Mouse (Mus musculus): ENCODE measurements around the gene Srp68. TPM values are rescaled to one million over a fixed set of nuclear protein-coding genes. Genes with fewer than 3 reads are reported as not detected.

The Srp68 gene
- 96.1 and 106 TPM in 2 replicates for polyA plus RNA-seq (2016; fragmentation: Nextera tagmentation; extraction: Ambion mirVana)

DNA sequence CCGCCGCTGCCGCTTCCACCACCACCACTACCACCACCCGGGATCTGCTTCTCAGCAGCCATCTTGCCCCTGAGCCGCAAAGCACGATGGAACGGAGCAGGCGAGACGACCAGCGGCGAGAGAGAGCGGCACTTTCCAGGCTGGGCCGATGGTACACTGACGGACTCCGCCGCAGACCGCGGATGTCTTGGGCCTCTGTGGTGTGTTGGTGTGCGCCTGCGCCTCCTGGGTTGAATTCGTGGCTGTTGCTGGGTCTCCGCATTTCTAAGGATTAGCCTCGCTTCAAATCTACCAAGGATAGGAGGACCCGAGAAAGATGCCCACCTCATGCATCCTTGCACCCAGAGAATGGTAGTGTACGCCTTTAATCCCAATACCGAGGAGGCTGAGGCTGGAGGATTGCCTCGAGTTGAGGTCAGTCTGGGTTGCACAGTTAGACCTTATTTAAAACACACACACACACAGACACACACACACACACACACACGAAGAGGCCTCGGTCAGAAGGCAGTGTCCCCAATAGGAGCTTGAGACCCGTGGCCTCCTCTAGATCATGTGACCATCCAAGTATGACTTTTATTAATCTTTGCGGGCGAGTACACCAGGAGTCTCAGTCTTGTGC is at the start of gene Srp68:
Gene Srp68 (minus strand): TSS at position 173 of the 622 bp plus-strand sequence.
- Histone ChIP-seq H3K4me1 (peaks cover 28% of the 10 kb centered on the region), H3K27me3 (ENCODE audit: low read depth, poor library complexity, severe bottlenecking) (no peaks in the 10 kb centered on the region), H3K36me3 (peaks cover 35% of the 10 kb centered on the region), H3K27ac (replicated peaks) (peak within 1 kb of the TSS; percentile 93), H3K9me3 (replicated peaks) (no peaks in the 10 kb centered on the region), H3K4me3 (peak within 1 kb of the TSS; percentile 97)
- DNase-seq (ENCODE audit: low spot score) = peak; percentile 94
- 5% methylated on average over 32 of the region's 32 CpGs for WGBS

DNA sequence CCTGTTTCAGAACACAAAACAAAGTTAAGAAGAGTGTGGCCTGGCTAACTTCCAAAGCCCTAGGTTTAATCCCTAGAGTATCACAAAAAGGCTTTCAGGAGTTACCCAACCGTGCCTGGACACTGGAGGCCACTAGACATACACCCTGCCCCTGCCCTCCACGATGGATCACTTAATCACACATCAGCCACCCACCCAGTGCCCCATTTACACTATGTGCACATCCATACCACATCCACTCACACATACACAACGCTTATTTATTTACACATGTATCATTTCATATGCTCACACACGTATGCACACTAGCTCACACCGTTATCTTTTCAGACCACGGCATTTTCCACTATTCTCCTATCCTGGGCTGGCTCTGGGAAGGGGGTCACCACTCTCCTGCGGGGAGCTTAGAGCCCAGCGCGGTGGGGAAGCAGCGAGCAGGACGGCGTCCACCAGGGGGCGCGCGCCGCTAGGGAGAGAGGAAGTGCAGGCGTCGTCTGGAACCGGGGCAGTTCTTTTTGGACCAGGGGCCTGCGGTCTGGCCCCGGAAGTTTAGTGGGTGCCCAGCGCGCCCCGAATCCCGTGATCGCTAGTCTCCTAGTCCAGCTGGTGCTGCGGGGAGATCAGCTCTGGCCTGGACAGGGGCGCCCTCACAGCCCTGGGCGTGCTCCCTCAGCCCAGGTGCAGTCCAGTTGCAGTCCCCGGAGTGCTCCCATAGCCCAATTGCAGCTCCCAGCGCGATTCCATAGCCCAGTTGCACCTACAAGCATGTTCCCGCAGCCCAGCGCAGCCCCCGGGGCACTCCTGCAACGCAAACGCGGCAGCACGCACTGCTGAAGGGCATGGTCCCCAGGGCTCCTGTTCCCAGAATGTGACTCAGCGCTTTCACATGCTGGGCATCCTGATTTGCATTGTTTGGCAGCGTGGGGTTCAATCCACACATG is 45.0 kb upstream of the Srp68 start:
- WGBS = 2% methylated on average over 41 of the region's 41 CpGs
- DNase-seq (ENCODE audit: low spot score) = peak; percentile 88
- no peaks in the 10 kb centered on the region for H3K36me3 ChIP-seq
- peak overlapping the region; percentile 60 for H3K4me3 ChIP-seq
- peaks cover 48% of the 10 kb centered on the region for H3K27me3 ChIP-seq (ENCODE audit: low read depth, poor library complexity, severe bottlenecking)
- peak overlapping the region; percentile 87 for H3K27ac ChIP-seq (replicated peaks)
- H3K9me3 ChIP-seq (replicated peaks) = no peaks in the 10 kb centered on the region
- peaks cover 29% of the 10 kb centered on the region for H3K4me1 ChIP-seq

DNA sequence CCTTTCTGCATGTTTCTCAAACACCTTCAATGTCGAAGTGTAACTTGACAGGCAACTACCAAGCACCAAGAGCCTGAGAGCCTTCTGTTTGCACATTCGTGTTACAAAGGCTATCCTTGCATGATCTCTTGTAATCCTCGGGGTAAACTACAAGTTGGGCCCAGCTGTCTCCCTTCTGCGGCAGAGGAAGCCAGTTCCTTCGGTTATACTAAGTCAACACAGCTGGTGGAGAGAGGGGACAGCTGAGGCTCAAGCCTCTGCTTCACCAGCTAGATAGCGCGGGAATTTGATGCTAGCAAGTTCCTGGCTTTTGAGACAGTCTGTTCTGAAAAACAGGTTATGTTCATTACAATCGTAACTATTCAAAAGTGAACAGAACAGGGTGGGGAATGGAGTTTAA is 38.3 kb upstream of the Srp68 start:
- DNase-seq (ENCODE audit: low spot score) = peak; percentile 44
- Histone ChIP-seq H3K27me3 (ENCODE audit: low read depth, poor library complexity, severe bottlenecking) (peaks cover 32% of the 10 kb centered on the region), H3K27ac (replicated peaks) (0 out of 2 replicates have a peak overlapping the region, but pooled peaks have one; percentile 42), H3K4me3 (no peak overlapping the region), H3K36me3 (no peaks in the 10 kb centered on the region), H3K4me1 (peaks cover 20% of the 10 kb centered on the region), H3K9me3 (replicated peaks) (no peaks in the 10 kb centered on the region)
- 58% methylated on average over 8 of the region's 8 CpGs for WGBS

DNA sequence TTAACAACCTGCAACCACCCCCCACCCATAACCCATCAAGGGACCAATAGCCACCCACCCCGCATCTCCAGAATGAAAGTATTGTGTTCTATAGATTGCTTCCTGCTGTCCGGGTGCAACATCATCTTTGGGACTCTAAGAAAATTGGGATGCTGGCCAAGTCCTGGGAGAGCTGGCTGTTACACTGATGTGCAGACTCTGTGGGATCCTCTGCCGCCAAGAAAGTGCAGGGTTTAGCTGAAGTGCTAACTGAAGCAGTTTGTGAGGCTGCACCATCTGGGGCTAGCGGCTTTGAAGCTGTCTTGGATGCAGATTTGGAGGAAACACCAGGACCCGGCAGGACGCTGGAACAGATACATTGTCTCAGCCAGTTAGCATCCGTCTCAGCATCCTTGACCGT is 37.2 kb upstream of the Srp68 start:
- no peaks in the 10 kb centered on the region for H3K36me3 ChIP-seq
- H3K27ac ChIP-seq (replicated peaks) = no peak overlapping the region
- H3K4me1 ChIP-seq = peaks cover 30% of the 10 kb centered on the region
- no peaks in the 10 kb centered on the region for H3K9me3 ChIP-seq (replicated peaks)
- no peak overlapping the region for H3K4me3 ChIP-seq
- no peak for DNase-seq (ENCODE audit: low spot score)
- WGBS = 70% methylated on average over 8 of the region's 8 CpGs
- peaks cover 29% of the 10 kb centered on the region for H3K27me3 ChIP-seq (ENCODE audit: low read depth, poor library complexity, severe bottlenecking)

DNA sequence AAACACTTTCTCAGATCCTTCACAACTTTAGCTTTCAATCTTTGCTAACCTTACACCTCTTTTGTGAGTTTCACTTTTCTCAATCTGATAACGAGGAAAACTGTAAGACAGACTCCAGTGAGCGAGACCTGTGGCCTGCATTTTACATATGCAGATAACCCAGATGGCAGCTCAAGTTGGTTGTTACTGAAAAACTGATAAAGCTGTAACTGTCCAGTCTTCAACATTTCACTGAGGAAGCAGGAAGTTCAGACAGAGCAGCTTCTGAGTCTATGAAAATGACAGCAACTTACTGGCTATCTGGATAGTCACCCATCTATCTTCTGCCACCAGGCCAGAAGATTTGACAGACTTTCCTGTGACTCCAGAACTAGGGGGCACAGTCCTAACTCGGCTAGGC is 35.6 kb upstream of the Srp68 start:
- Histone ChIP-seq H3K9me3 (replicated peaks) (no peaks in the 10 kb centered on the region), H3K36me3 (peaks cover 7% of the 10 kb centered on the region), H3K4me3 (no peak overlapping the region), H3K27me3 (ENCODE audit: low read depth, poor library complexity, severe bottlenecking) (peaks cover 21% of the 10 kb centered on the region), H3K27ac (replicated peaks) (no peak overlapping the region), H3K4me1 (peaks cover 28% of the 10 kb centered on the region)
- no peak for DNase-seq (ENCODE audit: low spot score)
- WGBS = 88% methylated on average over 3 of the region's 3 CpGs

DNA sequence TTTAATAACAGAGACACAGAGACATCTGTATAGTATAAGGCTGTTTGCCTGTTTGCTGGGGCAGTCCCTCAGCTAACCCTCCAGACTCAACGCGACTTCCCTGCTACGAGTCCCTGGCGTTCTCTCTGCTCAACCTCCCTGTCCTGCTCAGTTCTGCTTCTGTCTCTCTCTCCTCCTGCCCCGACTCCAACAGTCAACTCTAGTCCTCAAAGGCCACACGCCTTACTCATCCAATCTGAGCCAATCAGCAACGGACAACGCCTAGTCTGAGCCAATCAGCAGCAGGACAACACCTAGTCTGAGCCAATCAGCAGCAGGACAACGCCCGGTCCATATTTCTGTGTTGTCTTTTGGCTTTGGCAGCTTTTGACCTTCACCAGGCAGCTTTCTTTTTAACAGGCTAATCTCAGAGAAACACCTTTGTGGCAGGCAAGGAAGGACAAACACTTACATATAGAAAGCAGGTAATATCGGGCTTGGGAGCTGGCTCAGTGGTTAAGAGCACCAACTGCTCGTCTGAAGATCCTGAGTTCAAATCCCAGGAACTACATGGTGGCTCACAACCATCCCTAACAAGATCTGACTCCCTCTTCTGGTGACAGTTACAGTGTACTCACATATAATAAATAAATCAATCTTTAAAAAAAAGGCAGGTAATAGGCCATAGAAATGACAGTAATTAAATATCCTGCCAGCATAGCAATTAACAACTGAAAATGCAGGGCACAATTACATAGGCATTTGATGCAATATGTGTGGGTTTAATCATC is 33.9 kb upstream of the Srp68 start:
- Histone ChIP-seq H3K9me3 (replicated peaks) (no peaks in the 10 kb centered on the region), H3K27me3 (ENCODE audit: low read depth, poor library complexity, severe bottlenecking) (peaks cover 21% of the 10 kb centered on the region), H3K4me3 (no peak overlapping the region), H3K27ac (replicated peaks) (no peak overlapping the region), H3K4me1 (peaks cover 24% of the 10 kb centered on the region), H3K36me3 (peaks cover 24% of the 10 kb centered on the region)
- no peak for DNase-seq (ENCODE audit: low spot score)
- 93% methylated on average over 12 of the region's 12 CpGs for WGBS

DNA sequence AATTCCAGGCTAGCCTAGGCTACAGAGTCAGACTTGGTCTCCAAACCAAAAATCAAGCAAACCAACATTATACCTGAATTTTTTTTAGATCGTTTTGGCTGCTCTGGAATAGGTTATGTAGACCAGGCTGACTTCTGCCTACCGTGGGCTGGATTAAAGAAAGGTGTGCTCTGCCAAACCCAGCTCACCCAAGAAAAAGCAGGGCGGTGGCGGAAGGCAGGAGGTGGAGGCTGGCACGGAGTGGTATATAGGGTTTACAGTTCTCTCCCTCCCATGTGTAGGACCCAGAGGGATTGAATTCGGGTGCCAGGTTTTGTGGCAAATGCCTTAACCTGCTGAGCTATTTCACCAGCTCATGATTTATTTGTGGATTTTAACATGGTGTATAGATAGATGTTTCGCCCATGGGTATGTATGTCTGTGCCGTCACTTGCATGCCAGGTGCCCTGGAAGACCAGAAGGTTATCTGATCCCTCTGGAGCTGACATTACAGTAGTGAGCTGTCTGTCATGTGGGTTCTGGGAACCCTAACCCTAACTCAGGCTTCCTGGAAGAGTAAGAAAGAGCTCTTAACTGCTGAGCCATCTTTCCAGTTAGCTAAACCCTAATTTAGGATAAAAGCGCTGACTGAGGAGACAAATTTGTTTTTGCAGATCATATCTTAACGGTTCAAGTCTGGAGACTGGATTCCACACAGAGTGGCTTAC is 33.2 kb upstream of the Srp68 start, which contains the start of gene Exoc7:
Gene Exoc7 (minus strand): TSS at position 215 of the 707 bp plus-strand sequence.
- no peaks in the 10 kb centered on the region for H3K9me3 ChIP-seq (replicated peaks)
- no peak for DNase-seq (ENCODE audit: low spot score)
- H3K27ac ChIP-seq (replicated peaks) = peak within 1 kb of the TSS; percentile 86

DNA sequence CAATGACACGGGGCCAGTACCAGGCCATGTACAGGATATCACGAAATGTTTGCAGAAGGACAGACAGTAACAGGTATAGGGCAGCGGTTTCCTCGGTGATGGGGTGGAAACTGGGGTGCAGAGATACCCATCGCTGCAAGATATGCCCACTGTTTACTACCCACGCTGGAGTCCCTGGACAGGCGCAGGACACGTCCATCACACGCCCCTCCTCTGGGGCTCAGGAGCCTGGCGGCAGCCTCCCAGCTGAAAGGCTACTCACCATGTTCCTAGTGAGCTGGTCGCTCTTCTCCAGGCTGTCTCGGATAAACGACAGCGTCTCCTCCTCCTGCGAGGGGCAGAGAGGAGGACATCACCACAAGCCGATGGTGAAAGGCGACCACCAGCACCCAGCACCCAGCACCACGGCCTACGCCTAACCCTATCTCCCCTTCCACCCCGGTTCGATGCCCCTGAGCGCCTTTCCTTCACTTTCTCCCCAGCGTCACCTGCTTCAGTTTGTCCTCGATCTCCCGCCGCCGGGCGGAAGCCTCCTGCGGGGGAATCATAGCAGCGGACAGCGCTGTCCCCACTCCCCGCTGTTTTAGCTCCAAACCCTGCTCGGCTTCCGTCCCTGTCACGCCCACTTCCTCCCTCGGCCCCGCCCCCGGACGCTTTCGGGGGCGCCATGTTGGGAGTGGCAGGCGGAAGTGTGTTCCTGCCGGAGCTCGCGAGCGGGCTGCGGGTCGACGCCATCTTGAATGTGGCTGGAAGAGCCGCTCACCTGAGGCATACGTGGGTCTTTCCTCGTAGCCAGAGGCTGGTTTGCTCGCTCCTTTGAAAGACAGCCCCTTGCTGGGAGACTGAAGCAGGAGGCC is 32.3 kb upstream of the Srp68 start:
- peak overlapping the region; percentile 86 for H3K27ac ChIP-seq (replicated peaks)
- peaks cover 21% of the 10 kb centered on the region for H3K27me3 ChIP-seq (ENCODE audit: low read depth, poor library complexity, severe bottlenecking)
- 3% methylated on average over 53 of the region's 53 CpGs for WGBS
- H3K36me3 ChIP-seq = peaks cover 39% of the 10 kb centered on the region
- no peaks in the 10 kb centered on the region for H3K9me3 ChIP-seq (replicated peaks)
- H3K4me3 ChIP-seq = peak overlapping the region; percentile 92
- peaks cover 19% of the 10 kb centered on the region for H3K4me1 ChIP-seq
- DNase-seq (ENCODE audit: low spot score) = peak; percentile 95

More for the DNA sequence above, 33.2 kb upstream of the Srp68 start, which contains the start of gene Exoc7:
- H3K27me3 ChIP-seq (ENCODE audit: low read depth, poor library complexity, severe bottlenecking) = peaks cover 21% of the 10 kb centered on the region
- peaks cover 31% of the 10 kb centered on the region for H3K36me3 ChIP-seq
- H3K4me3 ChIP-seq = peak within 1 kb of the TSS; percentile 92
- H3K4me1 ChIP-seq = peaks cover 19% of the 10 kb centered on the region
- WGBS = 83% methylated on average over 10 of the region's 10 CpGs

DNA sequence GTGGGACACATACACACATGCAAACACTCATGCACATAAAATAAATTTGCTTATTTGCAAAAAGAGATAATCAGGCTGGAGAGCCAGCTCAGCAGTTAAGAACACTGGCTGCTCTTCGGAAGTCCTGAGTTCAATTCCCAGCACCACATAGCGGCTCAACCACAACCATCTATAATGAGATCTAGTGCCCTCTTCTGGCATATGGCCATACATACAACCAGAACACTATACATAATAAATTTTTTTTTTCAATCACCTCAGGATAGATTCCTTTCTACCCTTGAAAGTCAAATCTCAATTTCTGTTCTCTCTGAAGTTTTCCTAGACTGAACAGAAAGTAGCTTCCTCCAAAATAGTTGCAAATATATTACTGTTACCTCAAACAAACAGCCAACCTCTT is 31.4 kb upstream of the Srp68 start:
- Histone ChIP-seq H3K27me3 (ENCODE audit: low read depth, poor library complexity, severe bottlenecking) (peaks cover 21% of the 10 kb centered on the region), H3K9me3 (replicated peaks) (no peaks in the 10 kb centered on the region), H3K36me3 (peaks cover 48% of the 10 kb centered on the region), H3K4me1 (peaks cover 19% of the 10 kb centered on the region), H3K27ac (replicated peaks) (no peak overlapping the region), H3K4me3 (peak overlapping the region; percentile 92)
- DNase-seq (ENCODE audit: low spot score) = no peak
- WGBS = 99% methylated on average over 2 of the region's 2 CpGs

DNA sequence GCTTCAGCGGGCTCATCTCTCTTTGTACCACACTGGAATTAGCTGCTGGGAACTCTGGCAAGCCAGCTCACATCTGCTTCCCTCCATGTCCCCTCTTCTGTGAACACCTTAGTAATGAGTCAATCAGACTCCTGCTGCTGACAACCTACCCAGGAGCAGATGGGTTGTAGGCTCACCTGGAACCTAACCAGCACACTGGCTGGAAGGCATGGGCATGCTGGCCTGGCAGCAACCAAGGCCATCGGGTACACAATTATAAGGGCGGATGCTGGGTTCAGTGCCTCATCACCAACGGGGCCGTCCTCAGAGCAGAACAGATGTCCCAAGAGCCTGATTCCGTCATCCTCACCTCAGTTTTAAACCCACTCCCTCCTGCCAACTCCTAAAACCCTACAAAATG is 24.6 kb upstream of the Srp68 start:
- WGBS = 87% methylated on average over 6 of the region's 6 CpGs
- Histone ChIP-seq H3K4me3 (no peak overlapping the region), H3K27ac (replicated peaks) (no peak overlapping the region), H3K9me3 (replicated peaks) (no peaks in the 10 kb centered on the region), H3K27me3 (ENCODE audit: low read depth, poor library complexity, severe bottlenecking) (no peaks in the 10 kb centered on the region), H3K4me1 (peaks cover 5% of the 10 kb centered on the region; the same call in 1 of the 2 replicates), H3K36me3 (peaks cover 97% of the 10 kb centered on the region)
- no peak for DNase-seq (ENCODE audit: low spot score)

DNA sequence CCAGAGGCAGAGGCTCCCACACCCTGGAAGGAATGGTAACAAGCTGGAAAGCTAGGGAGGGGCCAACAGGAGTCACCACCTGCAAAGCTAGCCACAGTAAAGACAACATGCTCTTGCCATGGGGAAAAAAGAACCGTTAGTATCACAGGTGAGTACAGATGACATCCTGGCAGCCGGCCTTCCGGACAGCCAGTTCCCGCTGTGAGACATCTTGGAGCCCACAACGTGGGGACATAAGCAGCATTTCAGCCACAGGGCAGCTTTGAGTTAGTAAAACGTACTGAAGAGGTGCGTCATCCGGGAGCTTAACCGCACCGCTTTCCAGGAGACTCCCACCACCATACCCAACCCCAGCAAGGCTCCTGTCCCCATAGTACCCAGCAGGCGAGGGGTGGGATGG is 24.2 kb upstream of the Srp68 start:
- Histone ChIP-seq H3K36me3 (peaks cover 97% of the 10 kb centered on the region), H3K9me3 (replicated peaks) (no peaks in the 10 kb centered on the region)
- 88% methylated on average over 11 of the region's 11 CpGs for WGBS

More for the DNA sequence above, 24.2 kb upstream of the Srp68 start:
- Histone ChIP-seq H3K4me3 (no peak overlapping the region), H3K27me3 (ENCODE audit: low read depth, poor library complexity, severe bottlenecking) (no peaks in the 10 kb centered on the region), H3K27ac (replicated peaks) (no peak overlapping the region), H3K4me1 (peaks cover 5% of the 10 kb centered on the region; the same call in 1 of the 2 replicates)
- no peak for DNase-seq (ENCODE audit: low spot score)
